Mouse (Mus musculus): Measurements from ENCODE around the gene Nceh1. TPM values are rescaled to one million over a fixed set of nuclear protein-coding genes. Genes with fewer than 3 reads are reported as not detected.

Gene Nceh1
- polyA plus RNA-seq, 1 experiment from 2014 or later, result 11.4 TPM

DNA sequence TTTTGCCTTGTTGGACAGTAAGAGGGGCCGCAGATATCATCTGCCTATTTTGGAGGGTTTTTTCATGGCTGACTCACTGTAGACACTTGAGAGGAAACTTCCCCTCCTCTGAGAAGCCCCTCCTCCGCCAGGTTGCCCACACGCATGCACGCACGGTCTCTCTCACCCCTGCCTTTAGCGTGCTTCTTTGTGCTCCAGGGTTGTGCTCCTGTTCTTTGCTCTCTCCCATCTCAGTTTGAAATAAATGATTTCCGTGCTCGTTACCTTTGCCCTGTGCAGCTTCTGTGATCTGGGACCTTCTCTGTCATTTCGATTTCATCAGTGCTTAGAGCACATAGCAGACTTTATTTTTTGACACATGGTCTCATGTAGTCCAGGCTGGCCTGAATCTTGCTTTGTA, 66.3 kb downstream of the Nceh1 start:
- Histone ChIP-seq H3K4me1 (ENCODE audit: control insufficient read depth, insufficient read depth, low read length) (no peaks in the 10 kb centered on the region), H3K4me2 (no peak overlapping the region), H3K4me3 (ENCODE audit: low read depth, low read length) (no peak overlapping the region), H3K9ac (ENCODE audit: low read depth, low read length) (no peak overlapping the region), H3K27ac (ENCODE audit: low read depth, low read length) (no peak overlapping the region), H3K36me3 (ENCODE audit: control insufficient read depth, insufficient read depth, low read length) (no peaks in the 10 kb centered on the region), H3K9me3 (replicated peaks; ENCODE audit: control insufficient read depth, low read length) (no peaks in the 10 kb centered on the region), H3K27me3 (ENCODE audit: control insufficient read depth, insufficient read depth, low read length) (no peaks in the 10 kb centered on the region)
- ATAC-seq (replicated peaks; ENCODE audit: insufficient number of reproducible peaks, low FRiP score, low TSS enrichment), result no peak
- WGBS (ENCODE audit: insufficient replicate concordance), result 86% methylated on average over 9 of the region's 9 CpGs

DNA sequence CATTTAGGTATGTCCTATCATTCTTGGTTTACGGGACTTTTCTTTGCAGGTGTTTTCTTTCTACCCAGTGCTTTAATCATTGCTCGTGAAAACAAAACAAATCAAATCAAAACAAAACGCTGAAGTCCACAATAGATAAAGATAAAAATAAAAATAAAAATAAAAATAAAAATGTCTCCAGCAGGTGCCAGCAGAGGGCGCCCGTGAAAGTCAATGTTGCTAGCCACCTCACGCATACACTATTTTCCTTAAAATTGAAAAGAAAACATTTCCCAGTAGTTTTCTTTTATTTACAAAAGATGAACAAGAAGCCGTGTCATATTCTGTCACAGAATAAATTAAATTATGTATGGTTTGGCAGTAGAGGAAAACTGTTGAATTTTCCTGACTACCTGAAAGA, 68.2 kb downstream of the Nceh1 start:
- no peak overlapping the region for H3K9ac ChIP-seq (ENCODE audit: low read depth, low read length)
- H3K4me2 ChIP-seq, result no peak overlapping the region
- no peak overlapping the region for H3K4me3 ChIP-seq (ENCODE audit: low read depth, low read length)
- WGBS (ENCODE audit: insufficient replicate concordance), result 39% methylated on average over 7 of the region's 7 CpGs
- no peaks in the 10 kb centered on the region for H3K36me3 ChIP-seq (ENCODE audit: control insufficient read depth, insufficient read depth, low read length)
- no peak for ATAC-seq (replicated peaks; ENCODE audit: insufficient number of reproducible peaks, low FRiP score, low TSS enrichment)
- H3K27me3 ChIP-seq (ENCODE audit: control insufficient read depth, insufficient read depth, low read length), result no peaks in the 10 kb centered on the region
- H3K4me1 ChIP-seq (ENCODE audit: control insufficient read depth, insufficient read depth, low read length), result no peaks in the 10 kb centered on the region
- no peaks in the 10 kb centered on the region for H3K9me3 ChIP-seq (replicated peaks; ENCODE audit: control insufficient read depth, low read length)
- H3K27ac ChIP-seq (ENCODE audit: low read depth, low read length), result no peak overlapping the region

DNA sequence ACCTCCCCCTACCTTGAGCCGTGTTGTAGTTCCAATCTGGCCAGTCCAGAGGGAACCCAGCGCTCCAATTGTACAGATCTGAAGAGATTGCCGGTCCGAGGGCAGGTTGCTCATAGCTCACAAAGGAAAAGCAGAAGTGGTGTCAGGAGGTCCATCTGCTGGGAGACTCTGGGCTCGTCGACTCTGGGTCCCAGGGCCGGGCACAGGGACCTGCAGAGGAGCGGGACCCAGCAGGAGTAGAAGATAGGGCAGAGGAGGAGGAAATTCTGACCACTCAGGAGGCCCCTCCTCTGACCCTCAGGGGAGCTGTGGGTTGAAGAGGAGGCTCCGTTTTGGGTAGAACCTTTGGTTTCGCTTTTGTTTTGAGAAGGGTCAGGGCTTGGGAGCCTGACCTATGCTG, 75.7 kb downstream of the Nceh1 start:
- H3K4me1 ChIP-seq (ENCODE audit: control insufficient read depth, insufficient read depth, low read length), result no peaks in the 10 kb centered on the region
- no peaks in the 10 kb centered on the region for H3K27me3 ChIP-seq (ENCODE audit: control insufficient read depth, insufficient read depth, low read length)
- no peak overlapping the region for H3K4me2 ChIP-seq
- no peaks in the 10 kb centered on the region for H3K36me3 ChIP-seq (ENCODE audit: control insufficient read depth, insufficient read depth, low read length)
- no peak for ATAC-seq (replicated peaks; ENCODE audit: insufficient number of reproducible peaks, low FRiP score, low TSS enrichment)
- no peak overlapping the region for H3K27ac ChIP-seq (ENCODE audit: low read depth, low read length)
- no peaks in the 10 kb centered on the region for H3K9me3 ChIP-seq (replicated peaks; ENCODE audit: control insufficient read depth, low read length)
- no peak overlapping the region for H3K9ac ChIP-seq (ENCODE audit: low read depth, low read length)
- no peak overlapping the region for H3K4me3 ChIP-seq (ENCODE audit: low read depth, low read length)
- WGBS (ENCODE audit: insufficient replicate concordance), result 89% methylated on average over 10 of the region's 10 CpGs

DNA sequence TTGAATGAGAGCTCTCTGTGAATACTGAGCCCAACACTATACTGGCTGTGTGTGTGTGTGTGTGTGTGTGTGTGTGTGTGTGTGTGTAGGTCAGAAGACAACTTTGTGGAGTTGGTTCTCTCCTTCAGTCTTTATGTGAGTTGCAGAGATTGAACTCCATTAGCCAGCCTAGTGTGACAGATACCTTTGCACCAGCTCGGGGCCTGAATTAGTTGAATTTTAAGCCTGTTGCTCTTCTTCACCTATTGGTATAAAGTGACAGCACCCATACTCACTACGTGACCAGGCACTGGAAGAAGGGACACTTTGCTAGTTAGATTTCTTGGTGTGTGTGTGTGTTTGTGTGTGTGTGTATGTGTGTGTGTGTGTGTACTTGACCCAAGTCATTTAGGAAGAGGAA, 77.6 kb downstream of the Nceh1 start:
- H3K4me3 ChIP-seq (ENCODE audit: low read depth, low read length), result no peak overlapping the region
- WGBS (ENCODE audit: insufficient replicate concordance), result 74% methylated on average over 2 of the region's 2 CpGs
- no peaks in the 10 kb centered on the region for H3K4me1 ChIP-seq (ENCODE audit: control insufficient read depth, insufficient read depth, low read length)
- no peak overlapping the region for H3K27ac ChIP-seq (ENCODE audit: low read depth, low read length)
- no peak overlapping the region for H3K9ac ChIP-seq (ENCODE audit: low read depth, low read length)
- ATAC-seq (replicated peaks; ENCODE audit: insufficient number of reproducible peaks, low FRiP score, low TSS enrichment), result no peak
- H3K27me3 ChIP-seq (ENCODE audit: control insufficient read depth, insufficient read depth, low read length), result no peaks in the 10 kb centered on the region
- no peaks in the 10 kb centered on the region for H3K36me3 ChIP-seq (ENCODE audit: control insufficient read depth, insufficient read depth, low read length)
- H3K4me2 ChIP-seq, result no peak overlapping the region
- H3K9me3 ChIP-seq (replicated peaks; ENCODE audit: control insufficient read depth, low read length), result no peaks in the 10 kb centered on the region

DNA sequence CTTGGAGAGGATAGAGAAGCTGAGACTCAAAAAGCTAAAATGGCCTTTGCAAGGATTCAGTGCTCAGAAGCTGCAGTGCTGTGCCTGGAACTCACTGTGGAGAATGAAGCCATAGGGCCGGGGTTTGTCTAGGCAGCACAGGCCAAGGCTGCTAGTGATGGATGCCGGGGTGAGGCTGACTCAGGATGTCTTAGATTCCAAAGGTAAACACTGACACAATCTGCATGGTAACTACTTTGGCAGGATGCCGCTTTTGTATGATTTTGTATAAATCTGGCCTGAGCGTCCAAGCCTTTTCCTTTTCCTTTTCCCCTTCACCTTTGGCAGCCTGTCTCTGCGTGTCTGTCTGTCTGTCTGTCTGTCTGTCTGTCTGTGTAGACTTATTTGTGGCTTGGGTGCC, 84.6 kb downstream of the Nceh1 start:
- Histone ChIP-seq H3K9ac (ENCODE audit: low read depth, low read length) (no peak overlapping the region), H3K4me2 (no peak overlapping the region), H3K27me3 (ENCODE audit: control insufficient read depth, insufficient read depth, low read length) (no peaks in the 10 kb centered on the region), H3K27ac (ENCODE audit: low read depth, low read length) (no peak overlapping the region), H3K9me3 (replicated peaks; ENCODE audit: control insufficient read depth, low read length) (no peaks in the 10 kb centered on the region), H3K4me1 (ENCODE audit: control insufficient read depth, insufficient read depth, low read length) (no peaks in the 10 kb centered on the region), H3K36me3 (ENCODE audit: control insufficient read depth, insufficient read depth, low read length) (no peaks in the 10 kb centered on the region), H3K4me3 (ENCODE audit: low read depth, low read length) (no peak overlapping the region)
- ATAC-seq (replicated peaks; ENCODE audit: insufficient number of reproducible peaks, low FRiP score, low TSS enrichment), result no peak
- WGBS (ENCODE audit: insufficient replicate concordance), result 72% methylated on average over 5 of the region's 5 CpGs

DNA sequence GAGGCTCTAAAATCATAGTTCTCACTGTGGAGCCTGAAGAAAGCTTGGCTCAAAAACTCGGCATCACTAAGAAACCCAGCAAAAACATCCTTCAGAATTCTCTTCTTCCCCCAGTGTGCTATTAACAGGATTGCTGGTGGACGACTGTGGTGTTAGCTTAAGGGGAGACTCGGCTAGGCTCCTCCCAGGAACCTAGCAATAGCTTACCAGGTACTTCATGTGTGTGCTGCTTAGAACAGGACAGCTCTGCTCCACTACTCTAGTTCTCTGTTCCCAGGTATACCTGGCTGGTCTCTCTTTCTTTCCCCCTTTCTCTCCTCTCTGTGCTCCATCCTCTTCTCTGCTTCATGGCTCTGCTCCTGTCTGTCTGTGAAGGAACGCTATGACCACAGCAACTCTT, 85.1 kb downstream of the Nceh1 start:
- Histone ChIP-seq H3K4me3 (ENCODE audit: low read depth, low read length) (no peak overlapping the region), H3K4me2 (no peak overlapping the region), H3K9me3 (replicated peaks; ENCODE audit: control insufficient read depth, low read length) (no peaks in the 10 kb centered on the region), H3K4me1 (ENCODE audit: control insufficient read depth, insufficient read depth, low read length) (no peaks in the 10 kb centered on the region), H3K27ac (ENCODE audit: low read depth, low read length) (no peak overlapping the region), H3K9ac (ENCODE audit: low read depth, low read length) (no peak overlapping the region), H3K27me3 (ENCODE audit: control insufficient read depth, insufficient read depth, low read length) (no peaks in the 10 kb centered on the region), H3K36me3 (ENCODE audit: control insufficient read depth, insufficient read depth, low read length) (no peaks in the 10 kb centered on the region)
- WGBS (ENCODE audit: insufficient replicate concordance), result 69% methylated on average over 4 of the region's 4 CpGs
- no peak for ATAC-seq (replicated peaks; ENCODE audit: insufficient number of reproducible peaks, low FRiP score, low TSS enrichment)

DNA sequence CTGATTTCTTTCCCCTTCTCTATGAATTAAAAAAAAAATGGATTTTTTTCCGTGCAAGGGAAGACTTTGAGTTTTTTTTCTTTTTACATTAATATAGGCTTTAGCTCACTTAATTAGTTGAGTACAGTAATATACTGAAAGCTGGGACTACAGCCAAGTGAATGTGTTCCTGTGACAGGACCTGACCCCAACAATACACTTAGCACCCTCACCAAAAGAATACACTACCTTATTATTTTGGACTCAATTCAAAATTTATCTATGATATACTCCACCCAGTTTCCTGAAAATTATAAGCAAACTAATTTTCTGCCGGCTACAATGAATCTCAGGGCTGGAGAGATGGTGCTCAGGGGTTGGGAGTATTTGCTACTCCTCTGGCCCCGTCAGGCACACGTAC, 86.4 kb downstream of the Nceh1 start:
- WGBS (ENCODE audit: insufficient replicate concordance), result 70% methylated on average over 4 of the region's 4 CpGs
- H3K9me3 ChIP-seq (replicated peaks; ENCODE audit: control insufficient read depth, low read length), result no peaks in the 10 kb centered on the region
- ATAC-seq (replicated peaks; ENCODE audit: insufficient number of reproducible peaks, low FRiP score, low TSS enrichment), result no peak

DNA sequence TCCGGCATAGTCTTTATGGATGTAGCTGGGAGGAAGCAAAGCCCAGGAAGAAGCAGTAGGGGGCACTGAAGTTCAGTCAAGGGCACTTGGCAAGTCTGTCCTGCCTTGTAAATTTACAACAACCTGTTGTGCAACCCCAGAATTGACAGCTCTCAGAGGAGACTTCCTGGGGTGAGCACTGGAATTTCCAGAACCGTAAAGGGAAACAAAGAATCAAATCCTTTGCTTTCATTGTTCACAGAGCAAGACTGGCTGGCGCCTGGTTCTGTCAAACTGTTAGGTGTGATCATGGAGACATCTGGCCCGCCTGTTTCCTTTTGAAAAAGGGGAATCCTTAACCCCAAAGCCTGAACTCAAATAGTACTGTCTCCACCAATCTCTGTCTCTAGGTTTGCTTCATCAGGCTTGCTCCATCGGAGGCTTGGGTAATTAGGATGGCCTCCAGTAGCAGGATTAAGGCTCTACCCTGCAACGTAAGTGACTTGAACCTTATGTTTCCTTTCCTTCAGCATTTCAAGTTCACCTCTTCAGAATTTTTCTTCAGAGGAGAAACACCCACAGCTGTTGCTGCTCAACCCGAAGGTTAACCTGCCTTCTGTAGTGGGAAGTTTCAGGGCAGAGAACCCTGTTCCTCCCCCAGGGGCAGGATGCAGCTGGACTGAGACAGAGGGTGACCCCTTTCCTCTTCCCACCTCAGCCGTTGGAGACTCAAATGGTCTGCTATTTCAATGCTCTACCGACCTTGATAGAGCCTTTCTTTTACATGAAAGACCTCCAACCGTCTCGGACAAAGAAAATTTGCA, 87.6 kb downstream of the Nceh1 start:
- Histone ChIP-seq H3K4me1 (ENCODE audit: control insufficient read depth, insufficient read depth, low read length) (no peaks in the 10 kb centered on the region), H3K9ac (ENCODE audit: low read depth, low read length) (no peak overlapping the region), H3K4me3 (ENCODE audit: low read depth, low read length) (no peak overlapping the region), H3K9me3 (replicated peaks; ENCODE audit: control insufficient read depth, low read length) (no peaks in the 10 kb centered on the region), H3K36me3 (ENCODE audit: control insufficient read depth, insufficient read depth, low read length) (no peaks in the 10 kb centered on the region), H3K4me2 (no peak overlapping the region), H3K27me3 (ENCODE audit: control insufficient read depth, insufficient read depth, low read length) (no peaks in the 10 kb centered on the region), H3K27ac (ENCODE audit: low read depth, low read length) (no peak overlapping the region)
- no peak for ATAC-seq (replicated peaks; ENCODE audit: insufficient number of reproducible peaks, low FRiP score, low TSS enrichment)
- WGBS (ENCODE audit: insufficient replicate concordance), result 37% methylated on average over 11 of the region's 11 CpGs

More for the DNA sequence above, 86.4 kb downstream of the Nceh1 start:
- H3K36me3 ChIP-seq (ENCODE audit: control insufficient read depth, insufficient read depth, low read length), result no peaks in the 10 kb centered on the region
- no peak overlapping the region for H3K4me2 ChIP-seq
- no peak overlapping the region for H3K4me3 ChIP-seq (ENCODE audit: low read depth, low read length)
- no peak overlapping the region for H3K9ac ChIP-seq (ENCODE audit: low read depth, low read length)
- H3K4me1 ChIP-seq (ENCODE audit: control insufficient read depth, insufficient read depth, low read length), result no peaks in the 10 kb centered on the region
- H3K27ac ChIP-seq (ENCODE audit: low read depth, low read length), result no peak overlapping the region
- H3K27me3 ChIP-seq (ENCODE audit: control insufficient read depth, insufficient read depth, low read length), result no peaks in the 10 kb centered on the region
